Mouse (Mus musculus) lung, embryonic 14.5 days (tissue): ENCODE data around the gene Morc1. TPM values are rescaled to one million over a fixed set of nuclear protein-coding genes. Genes with fewer than 3 reads are reported as not detected.
A peak's percentile ranks its signal among the peaks of the same experiment; 100 is the strongest.

Experiments
- ATAC-seq: fragments of 200-750 bp; cut with Nextera tagmentation; 2 replicates; pipeline ENCODE4 v1.8.0; 2017; ENCODE audit warnings: mild to moderate bottlenecking, moderate TSS enrichment, moderate library complexity; ENCODE audit not compliant: insufficient read depth
- DNase-seq: peaks from one replicate; pipeline ENCODE4 v3.0.0-alpha.2; 2015
- H3K27ac ChIP-seq: fragments of 300-500 bp; sonication (generic); 2 replicates; pipeline ENCODE4 v1.5.1; 2014; ENCODE audit warnings: low read depth, mild to moderate bottlenecking, moderate library complexity
- H3K27me3 ChIP-seq: fragments of 300-500 bp; sonication (generic); 2 replicates; pipeline ENCODE4 v1.6.1; 2014; ENCODE audit warnings: low read length, control low read depth; ENCODE audit not compliant: insufficient read depth
- H3K36me3 ChIP-seq: fragments of 300-500 bp; sonication (generic); 2 replicates; pipeline ENCODE4 v1.6.1; 2014; ENCODE audit warnings: control low read depth; ENCODE audit not compliant: insufficient read depth
- H3K4me1 ChIP-seq: fragments of 300-500 bp; sonication (generic); 2 replicates; pipeline ENCODE4 v1.6.1; 2014; ENCODE audit warnings: antibody characterized with exemption, control low read depth; ENCODE audit not compliant: insufficient read depth
- H3K4me2 ChIP-seq: fragments of 300-500 bp; sonication (generic); 2 replicates; pipeline ENCODE4 v1.6.1; 2014; ENCODE audit warnings: mild to moderate bottlenecking
- H3K4me3 ChIP-seq: fragments of 300-500 bp; sonication (generic); 2 replicates; pipeline ENCODE4 v1.5.1; 2014; ENCODE audit warnings: low read depth, low read length
- H3K9ac ChIP-seq: fragments of 300-500 bp; sonication (generic); 2 replicates; pipeline ENCODE4 v1.6.1; 2014
- H3K9me3 ChIP-seq: fragments of 300-500 bp; sonication (generic); 2 replicates; pipeline ENCODE4 v1.6.1; 2016; ENCODE audit warnings: low read depth, low read length, control low read depth
- CTCF ChIP-seq: IDR thresholded peaks from 2 replicates; pipeline ENCODE4 v1.5.1; 2016; ENCODE audit warnings: antibody characterized with exemption, low read depth
- WGBS: fragments of 180-500 bp; shearing (Covaris S2); extraction: QIAGEN DNeasy Blood & Tissue Kit; methylation state at CpG from one replicate; pipeline ENCODE4 v1.1.7; 2014; 5-methylcytosine and 5-hydroxymethylcytosine counted together
- polyA plus RNA-seq: library from polyadenylated mRNA; unstranded; fragments of >200 nt; fragmentation: Nextera tagmentation; extraction: Ambion mirVana; gene quantifications from 2 replicates; pipeline ENCODE4 v1.2.1, GENCODE M21; 2014

Morc1 gene
- polyA plus RNA-seq, 1 experiment from 2014 or later: 0.09 TPM

- ATAC-seq (no peak), DNase-seq (no peak)
These were observed 44.1 kb downstream of the Morc1 start for GRCm38 (mm10) chr16:48474896-48475802.

GRCm38 (mm10) chr16:48479266-48479848 is 48.3 kb downstream of the Morc1 start:
- 43% methylated on average over 8 of the region's 8 CpGs for WGBS
- peak; percentile 59 for DNase-seq
- H3K27ac ChIP-seq: peak overlapping the region; percentile 38; the same call in 1 of the 2 replicates
- H3K4me1 ChIP-seq: peaks cover 12% of the 10 kb centered on the region; the same call in 1 of the 2 replicates
- no peak overlapping the region for H3K4me3 ChIP-seq
- H3K9ac ChIP-seq: no peak overlapping the region
- no peaks in the 10 kb centered on the region for H3K9me3 ChIP-seq
- H3K36me3 ChIP-seq: no peaks in the 10 kb centered on the region
- peak; percentile 86 for ATAC-seq
- H3K27me3 ChIP-seq: no peaks in the 10 kb centered on the region
- TF ChIP-seq CTCF: no peak
- H3K4me2 ChIP-seq: 0 out of 2 replicates have a peak overlapping the region, but pooled peaks have one; percentile 10

More at GRCm38 (mm10) chr16:48474896-48475802, 44.1 kb downstream of the Morc1 start:
- Histone ChIP-seq H3K9me3 (no peaks in the 10 kb centered on the region), H3K9ac (no peak overlapping the region), H3K27ac (no peak overlapping the region), H3K4me2 (no peak overlapping the region), H3K4me1 (peaks cover 12% of the 10 kb centered on the region; the same call in 1 of the 2 replicates), H3K36me3 (no peaks in the 10 kb centered on the region), H3K27me3 (no peaks in the 10 kb centered on the region), H3K4me3 (no peak overlapping the region)
- no peak for TF ChIP-seq CTCF
- 20% methylated on average over 4 of the region's 4 CpGs for WGBS

- TF ChIP-seq CTCF: no peak
- Histone ChIP-seq H3K4me2 (no peak overlapping the region), H3K36me3 (no peaks in the 10 kb centered on the region), H3K9ac (no peak overlapping the region), H3K4me3 (no peak overlapping the region), H3K27me3 (no peaks in the 10 kb centered on the region), H3K27ac (no peak overlapping the region), H3K4me1 (no peaks in the 10 kb centered on the region), H3K9me3 (no peaks in the 10 kb centered on the region)
- 58% methylated on average over 5 of the region's 5 CpGs for WGBS
- no peak for ATAC-seq
- DNase-seq: no peak
These were observed 85.9 kb downstream of the Morc1 start for GRCm38 (mm10) chr16:48516776-48517499.

DNA sequence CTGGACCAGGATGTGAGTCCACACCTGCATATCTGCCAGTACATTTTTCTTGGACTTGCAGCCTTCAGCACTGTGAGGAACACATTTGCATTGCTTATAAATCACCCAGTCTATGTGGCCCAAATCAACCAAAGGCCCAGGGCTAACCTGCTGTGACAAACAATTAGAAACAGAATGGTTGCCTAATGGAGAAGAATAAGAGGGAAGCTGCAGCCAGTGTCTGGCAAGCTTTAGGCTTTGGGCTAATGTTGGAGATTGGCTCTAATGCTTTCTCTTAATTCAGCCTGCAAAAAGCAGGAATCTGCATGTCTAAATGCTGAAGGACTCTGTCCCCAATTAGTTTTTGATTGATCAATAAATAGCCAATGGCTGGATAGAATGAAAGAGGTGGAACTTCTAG is 88.5 kb downstream of the Morc1 start:
- Histone ChIP-seq H3K4me1 (no peaks in the 10 kb centered on the region), H3K4me2 (no peak overlapping the region), H3K36me3 (no peaks in the 10 kb centered on the region), H3K27ac (no peak overlapping the region), H3K27me3 (no peaks in the 10 kb centered on the region), H3K9me3 (no peaks in the 10 kb centered on the region), H3K9ac (no peak overlapping the region), H3K4me3 (no peak overlapping the region)
- TF ChIP-seq CTCF: no peak
- DNase-seq: no peak
- ATAC-seq: no peak

GRCm38 (mm10) chr16:48537108-48537507 is 106.1 kb downstream of the Morc1 start:
- Histone ChIP-seq H3K27ac (no peak overlapping the region), H3K4me3 (no peak overlapping the region), H3K36me3 (no peaks in the 10 kb centered on the region), H3K4me1 (no peaks in the 10 kb centered on the region), H3K4me2 (no peak overlapping the region), H3K9ac (no peak overlapping the region), H3K9me3 (no peaks in the 10 kb centered on the region), H3K27me3 (no peaks in the 10 kb centered on the region)
- no peak for TF ChIP-seq CTCF
- ATAC-seq: no peak
- 87% methylated on average over 5 of the region's 5 CpGs for WGBS
- no peak for DNase-seq

DNA sequence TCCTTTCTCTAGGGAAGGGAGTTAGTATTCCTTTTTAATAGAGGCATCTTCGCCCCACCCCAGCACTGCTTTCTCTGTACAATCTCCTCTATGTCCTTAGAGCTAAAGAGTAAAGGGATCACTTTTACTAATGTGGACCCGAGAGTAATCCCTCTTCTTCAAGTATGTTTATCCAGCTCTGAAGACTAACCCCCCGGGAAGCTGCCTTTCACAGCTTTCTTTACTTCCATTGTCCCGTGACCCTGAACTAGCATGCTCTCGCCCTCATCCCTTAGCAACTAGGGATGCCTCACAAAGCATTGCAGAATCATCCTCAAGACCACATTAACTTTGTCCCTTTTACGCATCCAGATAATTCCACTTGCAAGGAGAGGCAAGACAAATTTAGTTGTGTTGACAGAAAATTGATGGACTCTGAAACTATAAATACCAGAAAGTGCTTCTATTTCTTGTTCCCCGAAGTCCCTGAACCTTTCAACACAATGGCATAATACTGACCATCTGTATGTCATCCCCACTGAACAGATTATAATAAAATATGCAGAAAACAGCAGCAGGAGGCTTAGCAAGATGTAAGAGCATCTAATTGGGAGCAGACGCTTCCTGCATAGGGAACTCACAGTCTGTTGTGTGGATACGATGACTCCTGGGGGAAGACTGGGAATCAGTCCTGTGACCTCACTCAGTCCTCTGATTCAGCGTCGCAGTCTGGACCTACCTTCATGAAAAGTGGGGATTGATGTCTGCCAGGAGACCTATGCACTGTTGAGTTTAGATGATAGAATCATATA is 131.4 kb downstream of the Morc1 start:
- Histone ChIP-seq H3K9me3 (no peaks in the 10 kb centered on the region), H3K4me1 (no peaks in the 10 kb centered on the region), H3K4me3 (no peak overlapping the region), H3K4me2 (no peak overlapping the region), H3K27me3 (no peaks in the 10 kb centered on the region), H3K36me3 (no peaks in the 10 kb centered on the region), H3K27ac (no peak overlapping the region), H3K9ac (no peak overlapping the region)
- ATAC-seq (no peak), DNase-seq (no peak)
- 50% methylated on average over 11 of the region's 11 CpGs for WGBS
- TF ChIP-seq CTCF: no peak
